Mouse (Mus musculus): ENCODE data around the gene Ttyh1. TPM values are rescaled to one million over a fixed set of nuclear protein-coding genes. Genes with fewer than 3 reads are reported as not detected.
A peak's percentile ranks its signal among the peaks of the same experiment; 100 is the strongest.

Gene Ttyh1
- total and polyA plus RNA-seq, 2 experiments from 2014 or later: 186 to 742 TPM

GRCm38 (mm10) chr7:4146241-4147180, 27.3 kb downstream of the Ttyh1 start:
- no peak for TF ChIP-seq CTCF (IDR thresholded peaks at IDR 0.05)
- H3K27ac ChIP-seq (ENCODE audit: low read depth, low read length): no peak overlapping the region
- DNase-seq (ENCODE audit: low spot score) (no peak), ATAC-seq (ENCODE audit: low FRiP score) (no peak)
- 96% methylated on average over 23 of the region's 23 CpGs for WGBS
- H3K4me2 ChIP-seq (ENCODE audit: low read depth, low read length, poor library complexity, severe bottlenecking): no peak overlapping the region
- H3K4me3 ChIP-seq (ENCODE audit: low read depth, low read length): no peak overlapping the region
- no peaks in the 10 kb centered on the region for H3K4me1 ChIP-seq (ENCODE audit: insufficient read depth, low read length)
- peaks cover 52% of the 10 kb centered on the region for H3K36me3 ChIP-seq (ENCODE audit: insufficient read depth, low read length)
- H3K9me3 ChIP-seq (ENCODE audit: low read length): no peaks in the 10 kb centered on the region
- H3K27me3 ChIP-seq (ENCODE audit: insufficient read depth, low read length): peaks cover 4% of the 10 kb centered on the region; the same call in 1 of the 2 replicates
- H3K9ac ChIP-seq (replicated peaks; ENCODE audit: low read length, poor library complexity, severe bottlenecking): no peak overlapping the region

DNA sequence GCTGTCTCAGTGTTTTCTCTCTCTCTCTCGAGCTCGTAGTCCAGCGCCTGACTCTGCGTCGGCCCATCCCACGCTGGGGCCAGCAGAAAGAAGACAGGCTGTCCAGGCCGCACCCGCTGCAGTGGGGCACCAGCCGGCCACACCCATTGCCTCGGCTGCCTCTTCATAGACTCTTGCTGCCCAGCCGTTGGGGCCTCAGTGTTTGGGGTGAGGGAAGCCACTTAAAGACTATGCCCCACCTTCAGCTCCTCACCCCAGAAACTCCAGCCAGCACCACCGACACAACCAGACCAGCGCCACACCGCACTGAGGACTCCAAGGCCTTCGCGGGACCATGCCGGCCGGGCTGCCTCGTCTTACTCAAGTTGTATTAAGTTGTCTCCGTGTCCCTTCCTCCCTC, 28.2 kb downstream of the Ttyh1 start:
- ATAC-seq (ENCODE audit: low FRiP score) (no peak), DNase-seq (ENCODE audit: low spot score) (no peak)
- Histone ChIP-seq H3K9me3 (ENCODE audit: low read length) (no peaks in the 10 kb centered on the region), H3K27me3 (ENCODE audit: insufficient read depth, low read length) (peaks cover 5% of the 10 kb centered on the region; the same call in 1 of the 2 replicates), H3K9ac (replicated peaks; ENCODE audit: low read length, poor library complexity, severe bottlenecking) (no peak overlapping the region), H3K4me3 (ENCODE audit: low read depth, low read length) (no peak overlapping the region), H3K36me3 (ENCODE audit: insufficient read depth, low read length) (peaks cover 44% of the 10 kb centered on the region), H3K4me1 (ENCODE audit: insufficient read depth, low read length) (no peaks in the 10 kb centered on the region), H3K4me2 (ENCODE audit: low read depth, low read length, poor library complexity, severe bottlenecking) (no peak overlapping the region), H3K27ac (ENCODE audit: low read depth, low read length) (no peak overlapping the region)
- no peak for TF ChIP-seq CTCF (IDR thresholded peaks at IDR 0.05)
- WGBS: 88% methylated on average over 20 of the region's 20 CpGs

- no peak overlapping the region for H3K27ac ChIP-seq (ENCODE audit: low read depth, low read length)
- H3K36me3 ChIP-seq (ENCODE audit: insufficient read depth, low read length): peaks cover 39% of the 10 kb centered on the region
- H3K4me2 ChIP-seq (ENCODE audit: low read depth, low read length, poor library complexity, severe bottlenecking): no peak overlapping the region
- ATAC-seq (ENCODE audit: low FRiP score) (no peak), DNase-seq (ENCODE audit: low spot score) (no peak)
- no peak overlapping the region for H3K9ac ChIP-seq (replicated peaks; ENCODE audit: low read length, poor library complexity, severe bottlenecking)
- TF ChIP-seq CTCF (IDR thresholded peaks at IDR 0.05): no peak
- H3K27me3 ChIP-seq (ENCODE audit: insufficient read depth, low read length): peaks cover 5% of the 10 kb centered on the region; the same call in 1 of the 2 replicates
- H3K4me3 ChIP-seq (ENCODE audit: low read depth, low read length): no peak overlapping the region
- no peaks in the 10 kb centered on the region for H3K4me1 ChIP-seq (ENCODE audit: insufficient read depth, low read length)
- H3K9me3 ChIP-seq (ENCODE audit: low read length): no peaks in the 10 kb centered on the region
- WGBS: 85% methylated on average over 4 of the region's 4 CpGs
Measured at GRCm38 (mm10) chr7:4147836-4148235, 28.6 kb downstream of the Ttyh1 start.

DNA sequence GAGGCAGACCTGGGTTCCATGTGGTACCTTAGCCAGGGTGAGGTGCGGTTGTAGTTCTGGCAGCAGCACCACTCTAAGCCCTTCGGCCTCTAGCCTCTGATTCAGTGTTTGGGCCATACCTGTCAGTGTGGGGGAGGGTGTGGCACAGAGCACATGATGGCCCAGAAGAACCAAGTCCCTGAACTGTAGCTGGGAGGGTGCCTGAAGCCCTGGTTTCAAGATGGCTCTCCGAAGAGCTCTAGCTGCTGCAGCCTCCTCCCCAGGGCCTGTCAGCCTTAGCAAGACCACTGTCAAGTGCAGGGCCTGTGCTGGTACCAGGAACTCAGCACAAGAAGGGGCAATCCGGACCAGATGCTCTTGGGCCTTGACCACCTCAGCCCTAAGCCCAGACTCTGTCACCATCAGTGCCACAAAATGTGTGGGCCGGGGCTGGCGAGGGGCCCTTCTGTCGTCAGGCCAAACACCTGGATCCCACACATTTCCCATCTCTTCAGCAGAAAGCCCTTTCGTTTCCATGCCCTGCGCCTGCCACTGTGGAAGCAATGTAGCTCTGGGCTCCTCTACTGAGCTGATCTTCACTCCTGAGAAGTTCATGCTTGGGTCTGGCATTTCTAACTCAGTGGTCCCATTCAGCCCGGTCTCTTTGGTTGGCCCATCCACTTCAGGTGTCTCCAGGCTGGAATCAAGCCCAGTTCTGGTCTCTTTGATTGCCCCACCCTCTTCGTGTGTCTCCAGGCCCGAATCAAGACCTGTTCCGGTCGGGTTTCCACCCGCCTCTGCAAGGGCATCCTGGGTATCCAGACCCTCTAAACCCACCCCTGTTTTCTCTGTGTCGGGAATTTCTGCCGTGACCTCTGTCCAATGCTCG, 29.4 kb downstream of the Ttyh1 start:
- peak overlapping the region; percentile 84 for H3K9ac ChIP-seq (replicated peaks; ENCODE audit: low read length, poor library complexity, severe bottlenecking)
- ATAC-seq (ENCODE audit: low FRiP score) (peak; percentile 38; the same call in 1 of the 2 replicates), DNase-seq (ENCODE audit: low spot score) (peak; percentile 42)
- TF ChIP-seq CTCF (IDR thresholded peaks at IDR 0.05): no peak
- peaks cover 5% of the 10 kb centered on the region; the same call in 1 of the 2 replicates for H3K27me3 ChIP-seq (ENCODE audit: insufficient read depth, low read length)
- peaks cover 32% of the 10 kb centered on the region for H3K36me3 ChIP-seq (ENCODE audit: insufficient read depth, low read length)
- H3K27ac ChIP-seq (ENCODE audit: low read depth, low read length): peak overlapping the region; percentile 94
- H3K4me3 ChIP-seq (ENCODE audit: low read depth, low read length): peak overlapping the region; percentile 74
- no peaks in the 10 kb centered on the region for H3K4me1 ChIP-seq (ENCODE audit: insufficient read depth, low read length)
- peak overlapping the region; percentile 80 for H3K4me2 ChIP-seq (ENCODE audit: low read depth, low read length, poor library complexity, severe bottlenecking)
- WGBS: 27% methylated on average over 18 of the region's 18 CpGs
- H3K9me3 ChIP-seq (ENCODE audit: low read length): no peaks in the 10 kb centered on the region

GRCm38 (mm10) chr7:4149209-4150054, 30.2 kb downstream of the Ttyh1 start:
- Histone ChIP-seq H3K9me3 (ENCODE audit: low read length) (no peaks in the 10 kb centered on the region), H3K4me2 (ENCODE audit: low read depth, low read length, poor library complexity, severe bottlenecking) (peak overlapping the region; percentile 80), H3K4me1 (ENCODE audit: insufficient read depth, low read length) (no peaks in the 10 kb centered on the region), H3K36me3 (ENCODE audit: insufficient read depth, low read length) (peaks cover 23% of the 10 kb centered on the region), H3K27me3 (ENCODE audit: insufficient read depth, low read length) (peaks cover 5% of the 10 kb centered on the region; the same call in 1 of the 2 replicates), H3K4me3 (ENCODE audit: low read depth, low read length) (peak overlapping the region; percentile 74), H3K27ac (ENCODE audit: low read depth, low read length) (peak overlapping the region; percentile 94), H3K9ac (replicated peaks; ENCODE audit: low read length, poor library complexity, severe bottlenecking) (peak overlapping the region; percentile 84)
- under 1% methylated on average over 64 of the region's 64 CpGs for WGBS
- no peak for TF ChIP-seq CTCF (IDR thresholded peaks at IDR 0.05)
- peak; percentile 83 for DNase-seq (ENCODE audit: low spot score)
- peak; percentile 79 for ATAC-seq (ENCODE audit: low FRiP score)

Measured in midbrain, postnatal 0 days (tissue).